8 mouse cellular contexts compared by ENCODE assay signal in genomic region chr2:52073141-52073904, GRCm38 (mm10). TPM values are rescaled to one million over a fixed set of nuclear protein-coding genes. Genes with fewer than 3 reads are reported as not detected.
DNase-seq lines count a peak whose midpoint lies in the region; ATAC-seq and TF ChIP-seq lines count a peak whose summit lies in the region.

No protein-coding gene starts in this region.

- peak overlapping the region; percentile 77 for H3K27ac ChIP-seq in forebrain, embryonic 15.5 days (replicated peaks)
- H3K27ac ChIP-seq in hindbrain, embryonic 14.5 days: peak overlapping the region; percentile 67
- peak overlapping the region; percentile 90 for H3K27ac ChIP-seq in lung, embryonic 14.5 days (ENCODE audit: low read depth)
- no peak overlapping the region for H3K27ac ChIP-seq in olfactory bulb, adult 2 months (ENCODE audit: insufficient read depth, low read depth, low read length)

- H3K9me3 ChIP-seq in forebrain, embryonic 15.5 days: no peaks in the 10 kb centered on the region
- H3K9me3 ChIP-seq in hindbrain, embryonic 14.5 days (ENCODE audit: control insufficient read depth, low read length): no peaks in the 10 kb centered on the region
- H3K9me3 ChIP-seq in lung, embryonic 14.5 days (ENCODE audit: low read depth, low read length): no peaks in the 10 kb centered on the region

- peak overlapping the region; percentile 66 for H3K4me2 ChIP-seq in forebrain, embryonic 15.5 days (replicated peaks)
- peak overlapping the region; percentile 80 for H3K4me2 ChIP-seq in hindbrain, embryonic 14.5 days (replicated peaks)
- peak overlapping the region; percentile 73 for H3K4me2 ChIP-seq in lung, embryonic 14.5 days

- peak overlapping the region; percentile 75 for H3K4me3 ChIP-seq in forebrain, embryonic 15.5 days
- peak overlapping the region; percentile 99 for H3K4me3 ChIP-seq in hindbrain, embryonic 14.5 days (replicated peaks; ENCODE audit: low read length)
- H3K4me3 ChIP-seq in lung, embryonic 14.5 days (ENCODE audit: low read depth, low read length): peak overlapping the region; percentile 99
- H3K4me3 ChIP-seq in olfactory bulb, adult 2 months (ENCODE audit: insufficient read depth, low read depth, low read length): peak overlapping the region; percentile 92

- peaks cover 12% of the 10 kb centered on the region; the same call in 1 of the 2 replicates for H3K36me3 ChIP-seq in forebrain, embryonic 15.5 days
- H3K36me3 ChIP-seq in hindbrain, embryonic 14.5 days (replicated peaks; ENCODE audit: control insufficient read depth, insufficient read depth): peaks cover 28% of the 10 kb centered on the region
- H3K36me3 ChIP-seq in lung, embryonic 14.5 days (ENCODE audit: insufficient read depth): peaks cover 32% of the 10 kb centered on the region

- ATAC-seq in forebrain, embryonic 15.5 days (replicated peaks): peak; percentile 71
- peak; percentile 65; the same call in 1 of the 2 replicates for ATAC-seq in hindbrain, embryonic 14.5 days (ENCODE audit: low FRiP score)
- ATAC-seq in lung, embryonic 14.5 days (ENCODE audit: insufficient read depth): no peak; the same call in 1 of the 2 replicates

- peaks cover 27% of the 10 kb centered on the region for H3K4me1 ChIP-seq in forebrain, embryonic 15.5 days
- peaks cover 13% of the 10 kb centered on the region for H3K4me1 ChIP-seq in hindbrain, embryonic 14.5 days (replicated peaks; ENCODE audit: control insufficient read depth, insufficient read depth, low read length)
- H3K4me1 ChIP-seq in lung, embryonic 14.5 days (ENCODE audit: insufficient read depth): peaks cover 6% of the 10 kb centered on the region; the same call in 1 of the 2 replicates
- H3K4me1 ChIP-seq in olfactory bulb, adult 2 months (ENCODE audit: control insufficient read depth, insufficient read depth, low read length): peaks cover 9% of the 10 kb centered on the region; the same call in 1 of the 2 replicates

- no peaks in the 10 kb centered on the region for H3K27me3 ChIP-seq in forebrain, embryonic 15.5 days
- no peaks in the 10 kb centered on the region for H3K27me3 ChIP-seq in hindbrain, embryonic 14.5 days (ENCODE audit: control insufficient read depth, insufficient read depth, low read length)
- no peaks in the 10 kb centered on the region for H3K27me3 ChIP-seq in lung, embryonic 14.5 days (ENCODE audit: insufficient read depth, low read length)

- H3K9ac ChIP-seq in forebrain, embryonic 15.5 days (replicated peaks): peak overlapping the region; percentile 74
- peak overlapping the region; percentile 90 for H3K9ac ChIP-seq in hindbrain, embryonic 14.5 days
- H3K9ac ChIP-seq in lung, embryonic 14.5 days: peak overlapping the region; percentile 96

- no peak for TF ChIP-seq CTCF in lung, embryonic 14.5 days (IDR thresholded peaks at IDR 0.05; ENCODE audit: low read depth)
- TF ChIP-seq CTCF in olfactory bulb, adult 2 months (IDR thresholded peaks at IDR 0.05; ENCODE audit: insufficient read depth, low read depth, low read length): no peak

- intact Hi-C loops in left cerebral cortex, postnatal 10 days (cut with DNase I): loop anchor here (5.0 kb wide), 2 partner anchors 101 to 136 kb away; partner anchors contain the start of genes Nmi and Rbm43
- intact Hi-C loops in left cerebral cortex, postnatal 25 days (cut with DNase I): no loop called here

- no peak for TF ChIP-seq POLR2A in olfactory bulb, adult 2 months (IDR thresholded peaks at IDR 0.05; ENCODE audit: insufficient read depth, low read depth, low read length)

- DNase-seq in left cerebral cortex, postnatal 10 days (ENCODE audit: extremely low spot score in 1 of 2, low spot score in 2 of 2): peak; percentile 2 to 43
- DNase-seq in left cerebral cortex, postnatal 25 days (ENCODE audit: low spot score in 2 of 2): no peak
- DNase-seq in adrenal gland, postnatal 14 days: peak; percentile 54
- DNase-seq in hindbrain, embryonic 14.5 days (ENCODE audit: low spot score): no peak
- peak; percentile 66 for DNase-seq in lung, embryonic 14.5 days
- no peak for DNase-seq in cerebellum, postnatal 25 days

- WGBS in forebrain, embryonic 15.5 days: 2% methylated on average over 56 of the region's 56 CpGs
- WGBS in hindbrain, embryonic 14.5 days: 1% methylated on average over 56 of the region's 56 CpGs
- 1% methylated on average over 56 of the region's 56 CpGs for WGBS in lung, embryonic 14.5 days
- WGBS in olfactory bulb, adult 2 months: 2% methylated on average over 56 of the region's 56 CpGs

RNA-seq across cellular contexts. Expression of gene Rif1, which starts 0.7 kb away (rescaled TPM):
- total RNA-seq in left cerebral cortex, postnatal 10 days (2021): 10 to 100 TPM; 16.2 to 23.2 TPM
- 10 to 100 TPM; 28.0 to 30.3 TPM for total RNA-seq in left cerebral cortex, postnatal 25 days (2021)
- 32.1 and 34.8 TPM in 2 replicates for total RNA-seq in adrenal gland, postnatal 14 days (2021)
- 25.1 and 31.0 TPM in 2 replicates for polyA plus RNA-seq in forebrain, embryonic 15.5 days (2015; fragmentation: Nextera tagmentation; extraction: Ambion mirVana)
- 25.5 and 32.4 TPM in 2 replicates for polyA plus RNA-seq in hindbrain, embryonic 14.5 days (2014; fragmentation: Nextera tagmentation; extraction: Ambion mirVana)
- polyA plus RNA-seq in lung, embryonic 14.5 days (2014; fragmentation: Nextera tagmentation; extraction: Ambion mirVana): 57.0 and 61.9 TPM in 2 replicates
- 278 TPM in 1 of 2 replicates, not detected in the other for polyA plus RNA-seq in olfactory bulb, adult 2 months (2012; ENCODE audit: insufficient read depth, insufficient read length, low replicate concordance, missing spikeins)

RNA-seq across cellular contexts. Expression of gene Tnfaip6, which starts 35.5 kb away (rescaled TPM):
- total RNA-seq in left cerebral cortex, postnatal 10 days (2021): 1 to 10 TPM in 1 of 2 experiments, under 1 TPM in 1; 0.84 to 1.5 TPM
- 1 to 10 TPM; 4.6 to 5.2 TPM for total RNA-seq in left cerebral cortex, postnatal 25 days (2021)
- 0.98 and 4.7 TPM in 2 replicates for total RNA-seq in adrenal gland, postnatal 14 days (2021)
- 6.4 and 6.6 TPM in 2 replicates for polyA plus RNA-seq in forebrain, embryonic 15.5 days (2015; fragmentation: Nextera tagmentation; extraction: Ambion mirVana)
- polyA plus RNA-seq in hindbrain, embryonic 14.5 days (2014; fragmentation: Nextera tagmentation; extraction: Ambion mirVana): 2.5 and 3.2 TPM in 2 replicates
- polyA plus RNA-seq in lung, embryonic 14.5 days (2014; fragmentation: Nextera tagmentation; extraction: Ambion mirVana): 6.2 and 6.3 TPM in 2 replicates
- polyA plus RNA-seq in olfactory bulb, adult 2 months (2012; ENCODE audit: insufficient read depth, insufficient read length, low replicate concordance, missing spikeins): not detected in 2 replicates

Comparison
In these comparisons a context has a peak if more than half of its experiments do, and no peak if none do; other contexts are left out.
1. DNase-seq: peak in left cerebral cortex, postnatal 10 days (2 of 2), adrenal gland, postnatal 14 days (single experiment) and lung, embryonic 14.5 days (single experiment); none in left cerebral cortex, postnatal 25 days (0 of 2), hindbrain, embryonic 14.5 days (single experiment) and cerebellum, postnatal 25 days (0 of 2).
2. Peak in every context shown above with its lines, with median percentiles within 50 percentile points of each other: H3K4me2 ChIP-seq, H3K4me3 ChIP-seq and H3K9ac ChIP-seq.